Mouse (Mus musculus) lung, embryonic 16.5 days (tissue): Measurements from ENCODE around the gene Fbln2. TPM values are rescaled to one million over a fixed set of nuclear protein-coding genes. Genes with fewer than 3 reads are reported as not detected.
A peak's percentile ranks its signal among the peaks of the same experiment; 100 is the strongest.

Experiments
- ATAC-seq: fragments of 200-750 bp; cut with Nextera tagmentation; 2 replicates; pipeline ENCODE4 v1.8.0; 2017; ENCODE audit warnings: low read depth, mild to moderate bottlenecking, moderate library complexity
- H3K27ac ChIP-seq: fragments of 300-500 bp; sonication (generic); 2 replicates; pipeline ENCODE4 v1.5.1; 2014; ENCODE audit warnings: mild to moderate bottlenecking, control low read depth, low read length
- H3K27me3 ChIP-seq: fragments of 300-500 bp; sonication (generic); 2 replicates; pipeline ENCODE4 v1.6.1; 2014; ENCODE audit warnings: low read depth, low read length, mixed read lengths; ENCODE audit not compliant: control insufficient read depth, insufficient read depth
- H3K36me3 ChIP-seq: fragments of 300-500 bp; sonication (generic); 2 replicates; pipeline ENCODE4 v1.6.1; 2014; ENCODE audit warnings: low read length; ENCODE audit not compliant: control insufficient read depth, insufficient read depth
- H3K4me1 ChIP-seq: fragments of 300-500 bp; sonication (generic); replicated peaks from 2 replicates; pipeline ENCODE4 v1.6.1; 2014; ENCODE audit warnings: low read length, mixed read lengths; ENCODE audit not compliant: control insufficient read depth, insufficient read depth
- H3K4me2 ChIP-seq: fragments of 300-500 bp; sonication (generic); 2 replicates; pipeline ENCODE4 v1.6.1; 2014; ENCODE audit warnings: low read depth, low read length, control low read depth
- H3K4me3 ChIP-seq: fragments of 300-500 bp; sonication (generic); 2 replicates; pipeline ENCODE4 v1.5.1; 2014; ENCODE audit warnings: mild to moderate bottlenecking, low read length, control low read depth
- H3K9ac ChIP-seq: fragments of 300-500 bp; sonication (generic); 2 replicates; pipeline ENCODE4 v1.6.1; 2014; ENCODE audit warnings: low read length, control low read depth
- H3K9me3 ChIP-seq: fragments of 300-500 bp; sonication (generic); 2 replicates; pipeline ENCODE4 v1.6.1; 2016; ENCODE audit warnings: low read length; ENCODE audit not compliant: control insufficient read depth
- WGBS: fragments of 180-500 bp; shearing (Covaris S2); extraction: QIAGEN DNeasy Blood & Tissue Kit; methylation state at CpG from one replicate; pipeline ENCODE4 v1.1.7; 2014; 5-methylcytosine and 5-hydroxymethylcytosine counted together
- polyA plus RNA-seq: library from polyadenylated mRNA; unstranded; fragments of >200 nt; fragmentation: Nextera tagmentation; extraction: Ambion mirVana; gene quantifications from 2 replicates; pipeline ENCODE4 v1.2.1, GENCODE M21; 2015

Gene Fbln2
- polyA plus RNA-seq, 1 experiment from 2014 or later, result 68.5 TPM

DNA sequence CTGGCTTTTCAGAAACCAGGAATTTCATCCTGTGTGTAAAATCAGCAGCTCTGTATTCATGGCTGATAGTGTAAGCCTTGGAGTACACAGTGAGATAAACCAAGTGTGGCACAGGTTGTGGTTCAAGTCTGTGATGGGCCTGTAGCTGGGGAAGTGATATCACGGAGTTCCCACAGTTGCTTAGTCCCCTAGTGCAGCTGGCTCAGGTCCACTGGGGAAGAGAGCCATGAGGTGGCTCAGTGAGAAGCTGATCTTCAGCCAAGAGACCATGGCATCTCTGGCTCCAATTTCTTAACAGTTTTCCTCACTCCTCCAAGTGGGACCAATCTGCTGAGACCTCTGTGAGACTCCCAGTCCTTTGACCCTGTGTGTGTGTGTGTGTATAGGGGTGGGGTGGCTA is 54.4 kb downstream of the Fbln2 start:
- no peaks in the 10 kb centered on the region for H3K27me3 ChIP-seq
- H3K36me3 ChIP-seq, result no peaks in the 10 kb centered on the region
- no peak overlapping the region for H3K4me3 ChIP-seq
- H3K9me3 ChIP-seq, result no peaks in the 10 kb centered on the region
- no peaks in the 10 kb centered on the region for H3K4me1 ChIP-seq
- H3K4me2 ChIP-seq, result no peak overlapping the region
- no peak for ATAC-seq
- no peak overlapping the region for H3K9ac ChIP-seq
- H3K27ac ChIP-seq, result no peak overlapping the region
- WGBS, result 65% methylated on average over 1 of the region's 1 CpGs

DNA sequence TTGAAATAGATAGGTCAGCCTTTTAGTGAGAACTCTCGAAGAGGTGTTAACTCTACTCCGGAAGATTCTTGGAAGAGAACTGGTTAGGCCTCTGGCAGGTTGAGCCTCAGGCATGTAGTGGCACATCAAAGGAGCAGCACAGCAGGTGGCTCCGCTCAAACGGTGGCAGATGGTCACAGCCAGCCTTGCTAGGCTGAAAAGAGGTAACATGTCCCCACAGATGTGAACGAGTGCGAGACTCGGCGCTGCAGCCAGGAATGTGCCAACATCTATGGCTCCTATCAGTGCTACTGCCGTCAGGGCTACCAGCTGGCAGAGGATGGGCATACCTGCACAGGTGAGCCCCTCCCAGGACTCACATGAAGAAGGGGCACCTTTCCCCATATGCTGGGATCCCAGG is 56.1 kb downstream of the Fbln2 start:
- Histone ChIP-seq H3K4me3 (no peak overlapping the region), H3K9ac (no peak overlapping the region), H3K4me1 (no peaks in the 10 kb centered on the region), H3K27ac (no peak overlapping the region), H3K9me3 (no peaks in the 10 kb centered on the region), H3K4me2 (no peak overlapping the region), H3K36me3 (no peaks in the 10 kb centered on the region), H3K27me3 (no peaks in the 10 kb centered on the region)
- ATAC-seq, result no peak
- WGBS, result 27% methylated on average over 9 of the region's 9 CpGs

DNA sequence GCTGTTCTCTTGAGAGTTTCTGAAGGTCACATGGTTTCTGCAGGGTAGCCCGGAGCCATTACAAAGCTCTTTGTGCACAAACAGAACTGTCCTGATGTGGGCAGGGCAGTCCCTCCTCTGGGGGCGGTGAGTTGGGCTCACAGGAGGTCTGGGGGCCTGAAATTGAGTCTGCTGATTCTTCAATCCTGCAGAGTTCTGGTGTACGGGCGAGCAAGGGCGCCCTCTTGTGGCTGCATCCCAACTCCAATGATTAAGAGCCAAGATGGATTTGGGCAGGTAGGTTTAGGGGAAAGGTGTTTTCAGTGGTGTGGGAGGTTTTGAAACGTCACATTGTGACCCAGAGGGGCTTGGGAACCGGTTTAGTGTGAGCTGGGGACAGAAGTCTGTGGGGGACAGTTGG is 65.3 kb downstream of the Fbln2 start:
- 3% methylated on average over 7 of the region's 7 CpGs for WGBS
- Histone ChIP-seq H3K9me3 (no peaks in the 10 kb centered on the region), H3K36me3 (no peaks in the 10 kb centered on the region), H3K27ac (no peak overlapping the region), H3K27me3 (peaks cover 2% of the 10 kb centered on the region), H3K4me1 (no peaks in the 10 kb centered on the region), H3K4me2 (no peak overlapping the region), H3K9ac (no peak overlapping the region), H3K4me3 (no peak overlapping the region)
- ATAC-seq, result no peak

DNA sequence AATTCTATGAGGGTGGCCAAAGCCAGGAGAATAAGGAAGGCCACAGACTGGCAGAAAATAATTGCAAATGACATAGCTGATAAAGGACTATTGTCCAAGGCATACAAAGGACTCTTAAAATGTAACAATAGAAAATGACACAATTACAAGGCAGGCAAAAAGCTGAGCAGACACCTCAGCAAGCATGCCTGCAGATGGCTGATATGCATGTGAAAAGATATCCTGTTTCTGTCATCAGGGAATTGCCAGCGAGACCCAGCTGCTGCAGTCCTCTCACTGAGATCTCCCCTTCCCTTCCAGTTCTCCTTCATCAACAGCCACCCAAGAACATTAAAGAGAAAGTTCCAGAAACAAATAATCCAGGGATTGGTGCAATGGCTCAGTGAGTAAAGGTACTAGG is 66.0 kb downstream of the Fbln2 start:
- Histone ChIP-seq H3K4me3 (no peak overlapping the region), H3K36me3 (no peaks in the 10 kb centered on the region), H3K9me3 (no peaks in the 10 kb centered on the region), H3K9ac (no peak overlapping the region), H3K27me3 (peaks cover 4% of the 10 kb centered on the region), H3K4me1 (no peaks in the 10 kb centered on the region), H3K27ac (no peak overlapping the region), H3K4me2 (no peak overlapping the region)
- 42% methylated on average over 1 of the region's 1 CpGs for WGBS
- no peak for ATAC-seq

DNA sequence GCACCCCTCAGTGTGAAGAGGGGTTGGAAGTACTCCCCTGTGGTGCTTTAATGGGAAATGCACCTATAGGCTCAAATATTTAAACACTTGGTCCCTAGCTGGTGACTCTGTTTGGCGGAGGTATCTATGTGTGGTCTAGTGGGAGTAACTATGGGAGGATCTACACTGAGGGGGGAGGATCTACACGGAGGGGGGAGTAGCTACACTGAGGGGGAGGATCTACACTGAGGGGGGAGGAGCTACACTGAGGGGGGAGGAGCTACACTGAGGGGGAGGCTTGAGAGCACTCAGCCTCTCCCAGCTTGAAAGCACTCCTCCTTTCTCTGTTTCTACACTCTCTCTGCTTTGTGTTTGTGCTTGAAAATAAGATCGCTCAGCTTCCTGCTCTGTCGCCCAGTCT is 67.2 kb downstream of the Fbln2 start:
- Histone ChIP-seq H3K36me3 (no peaks in the 10 kb centered on the region), H3K4me3 (no peak overlapping the region), H3K4me1 (no peaks in the 10 kb centered on the region), H3K27ac (no peak overlapping the region), H3K9me3 (no peaks in the 10 kb centered on the region), H3K27me3 (peaks cover 12% of the 10 kb centered on the region), H3K4me2 (no peak overlapping the region), H3K9ac (no peak overlapping the region)
- WGBS, result 14% methylated on average over 4 of the region's 4 CpGs
- ATAC-seq, result no peak

DNA sequence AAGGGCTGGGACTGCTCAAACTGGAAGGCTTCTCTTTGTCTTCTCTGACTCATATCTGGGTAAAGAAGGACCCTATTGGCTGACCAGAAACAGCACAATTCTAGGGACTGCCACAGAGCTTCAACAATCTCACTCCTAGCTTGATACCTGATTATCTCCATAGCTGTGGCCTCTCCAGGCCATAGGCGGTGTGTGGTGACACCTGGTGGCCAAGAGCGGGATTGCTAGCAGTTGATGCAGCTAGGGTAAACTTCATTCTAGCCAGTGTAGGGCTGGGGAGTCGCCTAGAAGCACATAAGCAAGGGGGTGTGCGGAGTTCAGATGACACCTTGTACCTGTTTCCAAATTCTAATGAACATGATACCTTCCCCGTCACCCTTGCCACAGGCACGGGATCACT is 69.0 kb downstream of the Fbln2 start:
- 3% methylated on average over 6 of the region's 6 CpGs for WGBS
- no peak overlapping the region for H3K4me2 ChIP-seq
- H3K27ac ChIP-seq, result no peak overlapping the region
- peak; percentile 24; the same call in 1 of the 2 replicates for ATAC-seq
- H3K4me3 ChIP-seq, result no peak overlapping the region
- no peaks in the 10 kb centered on the region for H3K36me3 ChIP-seq
- H3K27me3 ChIP-seq, result peaks cover 30% of the 10 kb centered on the region
- peaks cover 7% of the 10 kb centered on the region; the same call in 1 of the 2 replicates for H3K4me1 ChIP-seq
- H3K9ac ChIP-seq, result no peak overlapping the region
- no peaks in the 10 kb centered on the region for H3K9me3 ChIP-seq

DNA sequence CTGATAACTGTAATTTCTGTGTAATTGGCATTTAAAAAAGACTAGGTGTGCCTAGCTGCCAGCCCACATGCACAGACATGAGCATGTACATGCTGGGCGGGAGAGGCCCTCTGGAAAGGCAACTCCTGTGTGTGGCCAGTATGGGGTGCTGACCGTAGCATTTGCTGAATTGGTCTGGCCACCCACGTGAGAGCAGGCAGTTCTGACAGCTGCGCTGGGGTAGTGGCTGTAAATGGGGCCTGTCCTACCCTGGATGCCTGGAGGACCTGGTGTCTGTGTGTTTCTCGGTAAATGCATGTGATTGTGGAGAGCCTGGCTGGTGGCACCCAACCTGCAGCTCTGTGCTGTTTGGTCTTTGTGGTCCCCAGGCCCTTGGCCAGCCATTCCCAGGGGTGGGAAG is 69.5 kb downstream of the Fbln2 start:
- Histone ChIP-seq H3K27ac (no peak overlapping the region), H3K36me3 (no peaks in the 10 kb centered on the region), H3K9ac (no peak overlapping the region), H3K9me3 (no peaks in the 10 kb centered on the region), H3K4me1 (peaks cover 7% of the 10 kb centered on the region; the same call in 1 of the 2 replicates), H3K4me2 (no peak overlapping the region), H3K4me3 (no peak overlapping the region), H3K27me3 (peaks cover 33% of the 10 kb centered on the region)
- WGBS, result 45% methylated on average over 5 of the region's 5 CpGs
- no peak for ATAC-seq

DNA sequence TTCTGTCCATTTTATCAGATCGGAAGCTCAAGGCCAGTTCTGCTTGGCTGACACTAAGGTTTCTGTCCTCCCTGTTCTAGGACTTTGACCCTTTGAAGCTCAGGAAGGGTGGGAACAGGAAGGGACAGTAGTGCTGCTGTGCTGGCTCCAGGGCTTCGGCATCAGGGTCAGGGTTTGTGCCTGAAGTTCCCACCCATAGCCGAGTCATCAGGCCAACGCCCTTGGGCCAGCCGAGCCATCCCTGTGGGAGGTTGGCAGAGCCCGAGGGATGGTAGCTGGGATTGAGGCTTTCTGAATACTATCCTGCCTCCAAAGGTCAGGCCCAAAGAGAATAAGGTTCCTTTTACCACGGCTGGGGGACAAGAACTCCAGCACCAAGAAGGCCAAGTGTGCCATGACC is 70.8 kb downstream of the Fbln2 start:
- ATAC-seq, result no peak
- peaks cover 44% of the 10 kb centered on the region for H3K27me3 ChIP-seq
- H3K9me3 ChIP-seq, result no peaks in the 10 kb centered on the region
- no peak overlapping the region for H3K4me3 ChIP-seq
- H3K27ac ChIP-seq, result no peak overlapping the region
- peaks cover 7% of the 10 kb centered on the region; the same call in 1 of the 2 replicates for H3K4me1 ChIP-seq
- H3K9ac ChIP-seq, result no peak overlapping the region
- 68% methylated on average over 7 of the region's 7 CpGs for WGBS
- H3K36me3 ChIP-seq, result no peaks in the 10 kb centered on the region
- no peak overlapping the region for H3K4me2 ChIP-seq

DNA sequence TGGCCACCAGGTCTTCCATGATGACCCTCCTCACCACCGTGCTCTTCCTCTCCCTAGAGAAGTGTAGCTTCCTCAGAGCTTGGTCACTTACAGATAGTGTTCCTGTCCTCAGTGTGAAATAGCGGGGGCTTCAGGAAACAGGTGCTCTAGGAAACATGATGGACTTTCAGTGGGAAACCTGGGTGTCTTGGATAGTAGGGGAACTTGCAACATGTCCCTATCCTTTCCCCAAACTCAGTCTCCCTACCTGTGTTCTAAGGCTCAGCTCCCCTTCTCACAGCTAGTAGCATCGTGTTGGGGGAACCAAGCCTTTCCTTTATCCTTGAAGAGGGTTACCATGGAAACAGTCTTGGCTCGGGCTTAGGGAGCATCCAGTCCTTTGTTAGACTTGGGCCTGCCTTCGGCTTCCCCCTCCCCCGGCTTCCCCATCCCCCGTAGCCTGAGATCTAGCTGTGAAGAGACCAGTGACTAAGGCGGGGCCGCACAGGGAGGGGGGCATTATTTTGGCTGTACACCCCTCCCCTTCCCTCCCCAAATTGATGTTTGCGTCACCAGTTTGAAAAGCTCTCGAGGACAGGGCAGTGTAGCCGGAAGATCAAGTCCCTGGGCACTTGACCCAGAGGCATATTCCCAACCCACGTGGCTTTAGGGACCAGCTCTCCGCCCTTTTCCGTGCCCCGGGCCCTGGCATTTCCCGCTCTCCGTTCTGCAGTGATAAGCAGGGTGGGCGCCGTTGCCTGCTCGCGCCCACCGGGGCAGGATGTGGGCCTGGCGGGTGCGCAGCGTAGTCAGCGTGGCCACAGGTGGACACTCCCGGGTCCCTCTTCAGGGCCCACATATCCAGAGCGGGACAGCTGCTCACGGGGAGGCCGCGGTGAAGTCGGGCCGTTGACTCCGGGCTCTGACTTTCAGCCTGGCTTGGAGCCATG is 72.5 kb downstream of the Fbln2 start:
- H3K27me3 ChIP-seq, result peaks cover 50% of the 10 kb centered on the region
- no peaks in the 10 kb centered on the region for H3K36me3 ChIP-seq
- 0 out of 2 replicates have a peak overlapping the region, but pooled peaks have one; percentile 27 for H3K9ac ChIP-seq
- peaks cover 7% of the 10 kb centered on the region; the same call in 1 of the 2 replicates for H3K4me1 ChIP-seq
- no peaks in the 10 kb centered on the region for H3K9me3 ChIP-seq
- H3K4me3 ChIP-seq, result peak overlapping the region; percentile 35
- 6% methylated on average over 35 of the region's 35 CpGs for WGBS
- no peak overlapping the region for H3K27ac ChIP-seq
- peak overlapping the region; percentile 54 for H3K4me2 ChIP-seq
- ATAC-seq, result peak; percentile 24; the same call in 1 of the 2 replicates
